Comparison of ENCODE assay signal across 8 mouse cellular contexts in the genomic region with DNA sequence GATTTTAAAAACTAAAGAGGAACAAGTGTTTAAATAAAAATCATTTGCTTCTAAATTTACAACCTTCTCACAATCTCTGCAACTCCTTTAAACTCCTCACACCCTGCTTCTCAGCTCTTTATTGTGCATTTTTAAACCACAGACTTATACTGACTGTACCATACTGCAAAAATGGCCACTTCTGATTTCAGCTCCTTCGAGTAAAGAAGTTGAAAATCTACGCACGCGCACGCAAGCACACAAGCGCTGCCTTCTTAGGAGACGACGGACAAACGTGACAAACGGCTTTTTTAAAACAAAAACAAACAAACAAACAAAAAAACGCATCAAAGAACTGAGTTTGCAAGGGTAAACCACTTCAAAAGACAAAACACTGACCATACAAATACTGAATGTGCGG. TPM values are rescaled to one million over a fixed set of nuclear protein-coding genes. Genes with fewer than 3 reads are reported as not detected.
A peak's percentile ranks its signal among the peaks of the same experiment; 100 is the strongest.
DNase-seq lines count a peak whose midpoint lies in the region; ATAC-seq and TF ChIP-seq lines count a peak whose summit lies in the region.
"Had no signal": no experiment of that assay in that cellular context is flagged by ENCODE, and none has a peak within 500 bp of the region (broad histone marks: within the 10 kb centered on the region; RNA-seq: fewer than 3 reads in every experiment).

No protein-coding gene starts in this region.

- ATAC-seq in lung, embryonic 14.5 days (ENCODE audit: insufficient read depth): no peak
- ATAC-seq in embryonic facial prominence, embryonic 14.5 days (ENCODE audit: low read depth): no peak
- ATAC-seq in hindbrain, embryonic 14.5 days (ENCODE audit: low FRiP score): peak; percentile 65; the same call in 1 of the 2 replicates
- ATAC-seq in midbrain, embryonic 16.5 days: peak; percentile 84
- no peak for ATAC-seq in inflammation-experienced regulatory T-cells, adult 6 months

- H3K36me3 ChIP-seq in lung, embryonic 14.5 days (ENCODE audit: insufficient read depth): no peaks in the 10 kb centered on the region
- H3K36me3 ChIP-seq in embryonic facial prominence, embryonic 14.5 days (ENCODE audit: control insufficient read depth, insufficient read depth, low read length): no peaks in the 10 kb centered on the region
- H3K36me3 ChIP-seq in hindbrain, embryonic 14.5 days (replicated peaks; ENCODE audit: control insufficient read depth, insufficient read depth): no peaks in the 10 kb centered on the region
- H3K36me3 ChIP-seq in midbrain, embryonic 16.5 days (ENCODE audit: control insufficient read depth, insufficient read depth, low read length): no peaks in the 10 kb centered on the region

- peak overlapping the region; percentile 49 for H3K4me2 ChIP-seq in lung, embryonic 14.5 days
- peak overlapping the region; percentile 52 for H3K4me2 ChIP-seq in embryonic facial prominence, embryonic 14.5 days (ENCODE audit: low read depth, low read length)
- peak overlapping the region; percentile 54 for H3K4me2 ChIP-seq in hindbrain, embryonic 14.5 days (replicated peaks)
- peak overlapping the region; percentile 54 for H3K4me2 ChIP-seq in midbrain, embryonic 16.5 days (ENCODE audit: low read length)

- no peaks in the 10 kb centered on the region for H3K4me1 ChIP-seq in lung, embryonic 14.5 days (ENCODE audit: insufficient read depth)
- no peaks in the 10 kb centered on the region for H3K4me1 ChIP-seq in embryonic facial prominence, embryonic 14.5 days (ENCODE audit: control insufficient read depth, insufficient read depth, low read length)
- H3K4me1 ChIP-seq in hindbrain, embryonic 14.5 days (replicated peaks; ENCODE audit: control insufficient read depth, insufficient read depth, low read length): no peaks in the 10 kb centered on the region
- no peaks in the 10 kb centered on the region for H3K4me1 ChIP-seq in midbrain, embryonic 16.5 days (ENCODE audit: control insufficient read depth, insufficient read depth, low read length)

- H3K9me3 ChIP-seq in lung, embryonic 14.5 days (ENCODE audit: low read depth, low read length): no peaks in the 10 kb centered on the region
- H3K9me3 ChIP-seq in embryonic facial prominence, embryonic 14.5 days (ENCODE audit: control insufficient read depth, low read length): no peaks in the 10 kb centered on the region
- H3K9me3 ChIP-seq in hindbrain, embryonic 14.5 days (ENCODE audit: control insufficient read depth, low read length): no peaks in the 10 kb centered on the region
- H3K9me3 ChIP-seq in midbrain, embryonic 16.5 days (replicated peaks; ENCODE audit: control insufficient read depth, low read length, poor library complexity, severe bottlenecking): no peaks in the 10 kb centered on the region

- DNase-seq in lung, embryonic 14.5 days: no peak
- DNase-seq in lung, postnatal 10 days: no peak
- DNase-seq in embryonic facial prominence, embryonic 14.5 days (ENCODE audit: low spot score): no peak
- peak; percentile 70 for DNase-seq in hindbrain, embryonic 14.5 days (ENCODE audit: low spot score)
- no peak for DNase-seq in T-cell, adult 2 months (ENCODE audit: low spot score)

- no peak overlapping the region for H3K9ac ChIP-seq in lung, embryonic 14.5 days
- H3K9ac ChIP-seq in embryonic facial prominence, embryonic 14.5 days (ENCODE audit: low read depth, low read length): no peak overlapping the region
- peak overlapping the region; percentile 67 for H3K9ac ChIP-seq in hindbrain, embryonic 14.5 days
- peak overlapping the region; percentile 69 for H3K9ac ChIP-seq in midbrain, embryonic 16.5 days (ENCODE audit: low read depth, low read length)

- no peak for TF ChIP-seq CTCF in lung, embryonic 14.5 days (IDR thresholded peaks at IDR 0.05; ENCODE audit: low read depth)

- no peak overlapping the region for H3K27ac ChIP-seq in lung, embryonic 14.5 days (ENCODE audit: low read depth)
- H3K27ac ChIP-seq in embryonic facial prominence, embryonic 14.5 days (replicated peaks; ENCODE audit: low read depth, low read length): no peak overlapping the region
- H3K27ac ChIP-seq in hindbrain, embryonic 14.5 days: peak overlapping the region; percentile 80
- peak overlapping the region; percentile 83 for H3K27ac ChIP-seq in midbrain, embryonic 16.5 days (ENCODE audit: low read length)

- peak overlapping the region; percentile 26 for H3K4me3 ChIP-seq in lung, embryonic 14.5 days (ENCODE audit: low read depth, low read length)
- H3K4me3 ChIP-seq in embryonic facial prominence, embryonic 14.5 days (ENCODE audit: low read depth, low read length): no peak overlapping the region; the same call in 1 of the 2 replicates
- H3K4me3 ChIP-seq in hindbrain, embryonic 14.5 days (replicated peaks; ENCODE audit: low read length): peak overlapping the region; percentile 40
- H3K4me3 ChIP-seq in midbrain, embryonic 16.5 days (ENCODE audit: low read depth, low read length): peak overlapping the region; percentile 49
- H3K4me3 ChIP-seq: erythroblast, embryonic 14.5 days had no signal

- H3K27me3 ChIP-seq in lung, embryonic 14.5 days (ENCODE audit: insufficient read depth, low read length): 0 out of 2 replicates have a peak, but pooled peaks cover 6% of the 10 kb centered on the region
- 0 out of 2 replicates have a peak, but pooled peaks cover 3% of the 10 kb centered on the region for H3K27me3 ChIP-seq in embryonic facial prominence, embryonic 14.5 days (replicated peaks; ENCODE audit: control insufficient read depth, insufficient read depth, low read length)
- H3K27me3 ChIP-seq in hindbrain, embryonic 14.5 days (ENCODE audit: control insufficient read depth, insufficient read depth, low read length): no peaks in the 10 kb centered on the region
- no peaks in the 10 kb centered on the region for H3K27me3 ChIP-seq in midbrain, embryonic 16.5 days (ENCODE audit: control insufficient read depth, insufficient read depth, low read depth, low read length)

- WGBS in lung, embryonic 14.5 days: 16% methylated on average over 12 of the region's 12 CpGs
- WGBS in embryonic facial prominence, embryonic 14.5 days: 25% methylated on average over 12 of the region's 12 CpGs
- 24% methylated on average over 12 of the region's 12 CpGs for WGBS in hindbrain, embryonic 14.5 days
- WGBS in midbrain, embryonic 16.5 days: 20% methylated on average over 12 of the region's 12 CpGs

RNA-seq across cellular contexts. Expression of a gene that starts 8.3 kb away (rescaled TPM):
- polyA plus RNA-seq in lung, embryonic 14.5 days (2014; fragmentation: Nextera tagmentation; extraction: Ambion mirVana): not detected in 2 replicates
- not detected in 2 replicates for polyA plus RNA-seq in embryonic facial prominence, embryonic 14.5 days (2014; fragmentation: Nextera tagmentation; extraction: Ambion mirVana)
- not detected in 2 replicates for polyA plus RNA-seq in hindbrain, embryonic 14.5 days (2014; fragmentation: Nextera tagmentation; extraction: Ambion mirVana)
- not detected in 2 replicates for polyA plus RNA-seq in midbrain, embryonic 16.5 days (2015; fragmentation: Nextera tagmentation; extraction: Ambion mirVana)
- polyA plus RNA-seq in inflammation-experienced regulatory T-cells, adult 6 months (2017; shearing (Covaris generic)): not detected
- polyA plus RNA-seq: erythroblast, embryonic 14.5 days had no signal

RNA-seq across cellular contexts. Expression of a gene that starts 44.3 kb away (rescaled TPM):
- polyA plus RNA-seq in lung, embryonic 14.5 days (2014; fragmentation: Nextera tagmentation; extraction: Ambion mirVana): 3.4 and 3.6 TPM in 2 replicates
- polyA plus RNA-seq in embryonic facial prominence, embryonic 14.5 days (2014; fragmentation: Nextera tagmentation; extraction: Ambion mirVana): 4.2 and 4.3 TPM in 2 replicates
- 26.3 and 32.2 TPM in 2 replicates for polyA plus RNA-seq in hindbrain, embryonic 14.5 days (2014; fragmentation: Nextera tagmentation; extraction: Ambion mirVana)
- 25.6 and 27.7 TPM in 2 replicates for polyA plus RNA-seq in midbrain, embryonic 16.5 days (2015; fragmentation: Nextera tagmentation; extraction: Ambion mirVana)
- polyA plus RNA-seq in inflammation-experienced regulatory T-cells, adult 6 months (2017; shearing (Covaris generic)): not detected

Comparison
In these comparisons a context has a peak if more than half of its experiments do, and no peak if none do; other contexts are left out.
1. ATAC-seq: peak in hindbrain, embryonic 14.5 days (single experiment) and midbrain, embryonic 16.5 days (single experiment); none in lung, embryonic 14.5 days (single experiment), embryonic facial prominence, embryonic 14.5 days (single experiment) and inflammation-experienced regulatory T-cells, adult 6 months (single experiment).
2. H3K27ac ChIP-seq: peak in hindbrain, embryonic 14.5 days (single experiment) and midbrain, embryonic 16.5 days (single experiment); none in lung, embryonic 14.5 days (single experiment) and embryonic facial prominence, embryonic 14.5 days (single experiment).
3. H3K9ac ChIP-seq: peak in hindbrain, embryonic 14.5 days (single experiment) and midbrain, embryonic 16.5 days (single experiment); none in lung, embryonic 14.5 days (single experiment) and embryonic facial prominence, embryonic 14.5 days (single experiment).
4. Peak in every context shown above with its lines, with median percentiles within 50 percentile points of each other: H3K4me2 ChIP-seq.